Mouse (Mus musculus) midbrain, embryonic 14.5 days (tissue): ENCODE data around the gene Irf5. TPM values are rescaled to one million over a fixed set of nuclear protein-coding genes. Genes with fewer than 3 reads are reported as not detected.

ENCODE experiments used
- ATAC-seq: fragments of 200-750 bp; cut with Nextera tagmentation; 2 replicates; pipeline ENCODE4 v1.8.0; 2017; ENCODE audit warnings: moderate number of reproducible peaks, moderate library complexity; ENCODE audit not compliant: low FRiP score, low TSS enrichment
- DNase-seq: peaks from one replicate; pipeline ENCODE4 v3.0.0-alpha.2; 2015
- H3K27ac ChIP-seq: fragments of 300-500 bp; sonication (generic); replicated peaks from 2 replicates; pipeline ENCODE4 v1.5.1; 2014; ENCODE audit warnings: mild to moderate bottlenecking, low read depth, low read length, moderate library complexity
- H3K27me3 ChIP-seq: fragments of 300-500 bp; sonication (generic); 2 replicates; pipeline ENCODE4 v1.6.1; 2014; ENCODE audit warnings: low read length, control low read depth, mixed read lengths; ENCODE audit not compliant: control insufficient read depth, insufficient read depth
- H3K36me3 ChIP-seq: fragments of 300-500 bp; sonication (generic); 2 replicates; pipeline ENCODE4 v1.6.1; 2014; ENCODE audit warnings: low read length, control low read depth; ENCODE audit not compliant: control insufficient read depth, insufficient read depth
- H3K4me1 ChIP-seq: fragments of 300-500 bp; sonication (generic); 2 replicates; pipeline ENCODE4 v1.6.1; 2014; ENCODE audit warnings: mild to moderate bottlenecking, antibody characterized with exemption, low read length, control low read depth; ENCODE audit not compliant: control insufficient read depth, insufficient read depth
- H3K4me2 ChIP-seq: fragments of 300-500 bp; sonication (generic); 2 replicates; pipeline ENCODE4 v1.6.1; 2014; ENCODE audit warnings: mild to moderate bottlenecking, low read length, moderate library complexity
- H3K4me3 ChIP-seq: fragments of 300-500 bp; sonication (generic); replicated peaks from 2 replicates; pipeline ENCODE4 v1.5.1; 2014; ENCODE audit warnings: low read depth, low read length
- H3K9ac ChIP-seq: fragments of 300-500 bp; sonication (generic); replicated peaks from 2 replicates; pipeline ENCODE4 v1.6.1; 2014; ENCODE audit warnings: mild to moderate bottlenecking, low read length, moderate library complexity
- H3K9me3 ChIP-seq: fragments of 300-500 bp; sonication (generic); 2 replicates; pipeline ENCODE4 v1.6.1; 2016; ENCODE audit warnings: low read length, control low read depth, mixed read lengths; ENCODE audit not compliant: control insufficient read depth
- WGBS: fragments of 180-500 bp; shearing (Covaris S2); extraction: QIAGEN DNeasy Blood & Tissue Kit; methylation state at CpG from one replicate; pipeline ENCODE4 v1.1.7; 2014; 5-methylcytosine and 5-hydroxymethylcytosine counted together
- polyA plus RNA-seq: library from polyadenylated mRNA; unstranded; fragments of >200 nt; fragmentation: Nextera tagmentation; extraction: Ambion mirVana; gene quantifications from 2 replicates; pipeline ENCODE4 v1.2.1, GENCODE M21; 2014

Irf5 gene
- polyA plus RNA-seq, 1 experiment from 2014 or later: 1.9 TPM

- Histone ChIP-seq H3K4me1 (0 out of 2 replicates have a peak, but pooled peaks cover 4% of the 10 kb centered on the region), H3K4me3 (no peak overlapping the region), H3K4me2 (no peak overlapping the region), H3K9ac (no peak overlapping the region), H3K27ac (no peak overlapping the region), H3K36me3 (no peaks in the 10 kb centered on the region), H3K9me3 (no peaks in the 10 kb centered on the region), H3K27me3 (peaks cover 13% of the 10 kb centered on the region)
- 89% methylated on average over 6 of the region's 6 CpGs for WGBS
- no peak for DNase-seq
- no peak for ATAC-seq
Observed at GRCm38 (mm10) chr6:29500810-29501209, 25.6 kb upstream of the Irf5 start.

- no peak overlapping the region for H3K4me2 ChIP-seq
- ATAC-seq (no peak), DNase-seq (no peak)
- no peaks in the 10 kb centered on the region for H3K4me1 ChIP-seq
- 84% methylated on average over 1 of the region's 1 CpGs for WGBS
- H3K9me3 ChIP-seq: no peaks in the 10 kb centered on the region
- no peak overlapping the region for H3K4me3 ChIP-seq
- H3K27me3 ChIP-seq: peaks cover 11% of the 10 kb centered on the region
- no peaks in the 10 kb centered on the region for H3K36me3 ChIP-seq
- H3K27ac ChIP-seq: no peak overlapping the region
- no peak overlapping the region for H3K9ac ChIP-seq
Observed at GRCm38 (mm10) chr6:29501599-29501998, 24.8 kb upstream of the Irf5 start.

GRCm38 (mm10) chr6:29505493-29505892, 20.9 kb upstream of the Irf5 start:
- ATAC-seq (no peak), DNase-seq (no peak)
- H3K27me3 ChIP-seq: peaks cover 30% of the 10 kb centered on the region; the same call in 1 of the 2 replicates
- H3K9ac ChIP-seq: no peak overlapping the region
- 84% methylated on average over 5 of the region's 5 CpGs for WGBS
- no peaks in the 10 kb centered on the region for H3K36me3 ChIP-seq
- peaks cover 8% of the 10 kb centered on the region; the same call in 1 of the 2 replicates for H3K4me1 ChIP-seq
- H3K4me2 ChIP-seq: no peak overlapping the region
- no peak overlapping the region for H3K27ac ChIP-seq
- no peak overlapping the region for H3K4me3 ChIP-seq
- H3K9me3 ChIP-seq: no peaks in the 10 kb centered on the region

- Histone ChIP-seq H3K9me3 (no peaks in the 10 kb centered on the region), H3K4me2 (peak overlapping the region; percentile 67), H3K4me3 (peak overlapping the region; percentile 40), H3K27ac (no peak overlapping the region), H3K27me3 (peaks cover 30% of the 10 kb centered on the region; the same call in 1 of the 2 replicates), H3K9ac (no peak overlapping the region), H3K36me3 (no peaks in the 10 kb centered on the region), H3K4me1 (peaks cover 8% of the 10 kb centered on the region; the same call in 1 of the 2 replicates)
- DNase-seq (no peak), ATAC-seq (no peak)
- WGBS: 20% methylated on average over 8 of the region's 8 CpGs
Observed at GRCm38 (mm10) chr6:29506834-29507233, 19.6 kb upstream of the Irf5 start.

GRCm38 (mm10) chr6:29507447-29508309, 18.7 kb upstream of the Irf5 start, which contains the start of gene Kcp:
Gene Kcp, minus strand, starts transcription at chr6:29507952.
- peak; percentile 65 for DNase-seq
- Histone ChIP-seq H3K27ac (no peak within 1 kb of the TSS), H3K4me1 (peaks cover 8% of the 10 kb centered on the region; the same call in 1 of the 2 replicates), H3K9ac (peak within 1 kb of the TSS; percentile 47), H3K4me3 (peak within 1 kb of the TSS; percentile 40), H3K9me3 (no peaks in the 10 kb centered on the region), H3K36me3 (no peaks in the 10 kb centered on the region), H3K4me2 (peak within 1 kb of the TSS; percentile 67), H3K27me3 (peaks cover 30% of the 10 kb centered on the region; the same call in 1 of the 2 replicates)
- WGBS: 1% methylated on average over 44 of the region's 47 CpGs
- peak; percentile 50 for ATAC-seq

- Histone ChIP-seq H3K9ac (no peak overlapping the region), H3K27ac (no peak overlapping the region), H3K27me3 (peaks cover 30% of the 10 kb centered on the region; the same call in 1 of the 2 replicates), H3K4me2 (no peak overlapping the region), H3K9me3 (no peaks in the 10 kb centered on the region), H3K36me3 (no peaks in the 10 kb centered on the region), H3K4me1 (peaks cover 17% of the 10 kb centered on the region; the same call in 1 of the 2 replicates), H3K4me3 (no peak overlapping the region)
- 36% methylated on average over 2 of the region's 2 CpGs for WGBS
- ATAC-seq: no peak
- DNase-seq: no peak
Observed at GRCm38 (mm10) chr6:29509086-29509485, 17.3 kb upstream of the Irf5 start.

- peak overlapping the region; percentile 15; the same call in 1 of the 2 replicates for H3K4me3 ChIP-seq
- no peak overlapping the region; the same call in 1 of the 2 replicates for H3K9ac ChIP-seq
- under 1% methylated on average over 11 of the region's 11 CpGs for WGBS
Observed at GRCm38 (mm10) chr6:29513284-29513683, 13.1 kb upstream of the Irf5 start.

GRCm38 (mm10) chr6:29517139-29517538, 9.3 kb upstream of the Irf5 start:
- H3K4me1 ChIP-seq: peaks cover 9% of the 10 kb centered on the region; the same call in 1 of the 2 replicates
- peak; percentile 67 for DNase-seq
- H3K36me3 ChIP-seq: no peaks in the 10 kb centered on the region
- no peak for ATAC-seq
- H3K4me2 ChIP-seq: no peak overlapping the region
- no peak overlapping the region for H3K27ac ChIP-seq
- 5% methylated on average over 5 of the region's 5 CpGs for WGBS
- H3K9me3 ChIP-seq: no peaks in the 10 kb centered on the region
- no peak overlapping the region for H3K4me3 ChIP-seq
- no peak overlapping the region for H3K9ac ChIP-seq
- H3K27me3 ChIP-seq: no peaks in the 10 kb centered on the region

More at GRCm38 (mm10) chr6:29513284-29513683, 13.1 kb upstream of the Irf5 start:
- Histone ChIP-seq H3K27ac (no peak overlapping the region), H3K36me3 (no peaks in the 10 kb centered on the region), H3K4me1 (peaks cover 9% of the 10 kb centered on the region; the same call in 1 of the 2 replicates), H3K27me3 (peaks cover 13% of the 10 kb centered on the region; the same call in 1 of the 2 replicates), H3K9me3 (no peaks in the 10 kb centered on the region), H3K4me2 (peak overlapping the region; percentile 52)
- DNase-seq (peak; percentile 74), ATAC-seq (peak; percentile 31; the same call in 1 of the 2 replicates)
